Mouse (Mus musculus) right cerebral cortex, postnatal 25 days (tissue): ENCODE data around the gene Ntng1.

Experiments used
- DNase-seq: peaks from one replicate; pipeline ENCODE4 v3.0.0; 2022

The Ntng1 gene

DNA sequence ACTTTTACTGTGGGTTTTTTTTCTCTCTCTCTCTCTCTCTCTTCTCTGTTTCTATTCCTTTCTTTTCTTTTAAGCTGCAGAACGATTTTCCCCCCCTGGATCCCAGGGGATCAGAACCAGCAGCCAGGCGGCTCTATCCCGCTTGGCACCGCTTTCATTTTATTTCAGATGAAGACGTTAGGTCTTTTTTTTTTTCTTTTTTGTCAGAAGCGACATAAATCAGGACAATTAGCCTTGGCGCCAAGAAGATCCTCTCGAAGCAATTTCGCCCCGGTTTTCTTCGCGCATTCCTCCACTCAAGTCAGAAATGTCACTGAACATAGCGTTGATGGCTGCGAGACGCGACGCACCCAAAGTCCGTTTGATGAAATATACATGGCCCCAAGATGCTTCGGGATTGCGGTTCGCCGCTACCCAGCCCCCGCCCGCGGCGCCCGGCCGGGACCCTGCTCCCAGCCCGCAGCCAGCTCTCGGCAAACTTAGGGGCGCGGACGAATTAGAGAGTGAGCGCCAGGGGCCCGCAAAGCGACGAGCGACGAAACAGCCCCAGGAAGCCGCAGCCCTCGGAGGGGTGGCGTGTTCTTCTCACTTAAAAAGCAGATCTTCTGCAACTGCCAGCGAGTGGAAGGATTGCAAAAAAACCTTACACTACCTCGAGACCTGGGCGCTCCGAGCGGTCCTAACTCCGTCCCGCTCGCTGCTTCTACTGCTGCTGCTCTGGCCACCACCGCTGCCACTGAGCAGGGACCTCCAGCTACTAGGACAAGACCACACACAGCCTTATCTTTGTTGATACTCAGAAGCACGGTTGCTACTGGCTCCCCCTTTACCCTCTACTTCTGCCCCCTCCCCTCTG, at the start of gene Ntng1:
Ntng1 (minus strand) TSS at position 806 of the 856 bp plus-strand sequence.
- peak; percentile 51 for DNase-seq

DNA sequence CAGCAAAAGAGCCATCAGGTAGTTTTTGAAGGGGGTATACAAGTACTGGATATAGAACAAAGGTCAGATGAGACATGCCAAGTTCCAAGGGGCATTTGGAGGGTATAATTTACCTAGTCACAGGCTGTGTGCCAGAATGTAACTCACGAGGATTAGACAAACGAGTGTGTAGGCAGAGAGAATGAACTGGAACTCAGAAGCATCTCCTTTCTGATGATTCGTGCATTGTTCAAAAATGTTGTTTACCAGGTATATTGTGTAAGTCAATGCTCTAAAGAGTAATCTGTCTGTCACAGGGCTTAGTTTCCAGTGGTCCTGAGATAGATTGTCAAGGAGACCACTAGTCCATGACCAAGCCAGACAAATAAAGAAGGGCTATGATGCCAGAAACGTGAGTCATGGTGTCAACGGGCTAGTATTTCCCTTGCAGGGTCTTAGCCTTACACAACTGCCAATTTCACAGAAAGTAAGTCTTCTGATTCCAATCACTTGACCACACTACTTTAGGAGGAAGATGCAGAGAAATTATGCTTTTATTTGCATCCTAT, 43.7 kb upstream of the Ntng1 start:
- DNase-seq, result no peak

- no peak for DNase-seq
Measured at GRCm38 (mm10) chr3:110149089-110149488, 5.3 kb upstream of the Ntng1 start.

DNA sequence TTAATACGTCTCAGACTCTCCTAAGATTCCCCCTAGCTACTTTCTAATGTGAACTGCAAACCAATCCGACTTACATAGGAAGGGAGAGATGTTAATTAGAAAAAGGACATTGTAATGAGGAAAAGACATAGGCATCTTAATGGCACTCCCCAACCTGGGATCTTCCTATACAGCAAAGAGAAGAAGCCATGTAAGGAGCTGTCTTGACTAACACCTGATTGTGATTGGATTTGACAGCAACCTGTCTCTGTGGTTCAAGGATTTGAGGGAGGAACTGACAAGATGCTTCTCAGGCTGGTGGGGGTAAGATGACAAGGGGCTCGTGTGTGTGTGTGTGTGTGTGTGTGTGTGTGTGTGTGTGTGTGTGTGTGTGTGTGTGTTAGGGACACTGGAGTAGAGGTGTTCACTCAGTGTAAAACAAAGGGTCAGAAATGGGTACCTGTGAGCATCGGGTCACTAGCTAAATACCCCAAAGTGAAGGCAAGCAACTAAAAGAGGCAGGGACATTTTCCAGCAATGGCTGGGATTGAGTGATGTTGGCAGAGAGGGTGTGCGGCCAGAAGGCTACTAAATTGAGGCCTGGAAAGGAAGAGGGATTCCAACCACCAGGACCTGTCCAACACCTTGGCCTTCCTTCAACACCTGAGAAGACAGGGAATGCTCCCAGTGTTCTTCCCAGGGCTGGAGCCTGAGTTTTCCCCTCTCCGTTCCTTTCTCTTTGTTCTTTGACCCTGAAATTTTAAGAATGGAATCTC, 667 bp upstream of the Ntng1 start:
- DNase-seq, result no peak

GRCm38 (mm10) chr3:110142314-110143205, 1.3 kb downstream of the Ntng1 start:
- peak; percentile 52 for DNase-seq

- DNase-seq, result no peak
Measured at GRCm38 (mm10) chr3:110141351-110142302, 2.2 kb downstream of the Ntng1 start.

DNA sequence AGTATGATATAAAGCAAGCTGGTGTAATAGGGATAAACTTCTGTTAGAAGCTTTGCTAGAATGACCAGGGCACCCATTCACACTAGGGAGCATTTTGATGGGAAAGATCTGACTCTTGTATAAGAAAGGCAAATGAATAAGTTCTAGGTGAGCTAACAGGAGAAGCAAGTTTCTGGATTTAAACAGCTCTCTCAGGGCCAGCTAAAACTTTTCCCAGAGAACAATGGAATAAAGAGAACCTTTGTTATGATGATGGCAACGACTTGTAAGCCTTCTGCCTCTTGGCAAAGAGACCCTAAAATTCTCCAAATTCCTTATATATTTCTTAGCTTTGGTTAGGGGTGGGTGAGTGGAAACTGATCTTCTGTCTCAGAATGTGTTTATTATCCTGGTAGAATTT, 7.7 kb downstream of the Ntng1 start:
- DNase-seq, result no peak

DNA sequence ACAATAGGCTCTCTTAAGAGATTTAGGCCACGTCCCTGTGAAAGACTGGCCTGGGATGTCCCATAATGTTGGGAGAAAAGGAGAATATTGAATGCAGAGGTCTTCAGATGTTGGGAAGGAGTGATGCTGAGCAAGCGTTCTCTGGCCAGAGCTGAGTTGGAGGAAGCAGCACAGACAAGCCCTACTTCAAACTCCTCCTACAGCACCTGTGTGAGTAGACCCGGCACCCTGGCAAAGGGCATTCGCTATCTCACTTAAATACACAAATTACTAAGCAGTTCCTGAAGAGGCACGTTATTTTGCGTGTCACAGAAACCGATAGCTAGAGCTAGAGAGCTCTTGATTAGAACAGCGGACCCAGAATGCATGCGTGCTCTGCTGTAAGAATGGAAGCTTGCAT, 10.7 kb downstream of the Ntng1 start:
- DNase-seq, result no peak

- DNase-seq, result no peak
Measured at GRCm38 (mm10) chr3:110132289-110132688, 11.5 kb downstream of the Ntng1 start.

GRCm38 (mm10) chr3:110131043-110131891, 12.5 kb downstream of the Ntng1 start:
- DNase-seq, result no peak

- DNase-seq, result no peak
Measured at GRCm38 (mm10) chr3:110129607-110130006, 14.2 kb downstream of the Ntng1 start.

DNA sequence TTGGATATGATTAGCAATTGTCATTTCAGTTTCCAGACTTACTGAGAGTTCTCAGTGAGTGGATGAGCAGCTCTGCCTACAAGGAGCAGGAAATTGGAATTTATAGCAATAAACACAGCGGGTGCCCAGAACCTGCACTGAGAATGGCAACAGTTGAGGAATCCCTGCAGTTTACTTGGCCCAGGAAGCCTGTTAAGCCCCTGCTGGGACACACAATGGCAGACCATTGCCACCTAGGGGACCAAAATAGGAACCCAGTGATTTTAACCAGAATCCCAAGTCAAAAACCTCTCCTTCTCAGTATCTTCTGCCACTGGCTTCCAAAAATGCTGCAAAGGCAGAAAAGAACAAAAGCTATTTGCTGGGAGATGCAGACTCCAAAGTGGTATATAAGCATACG, 37.8 kb downstream of the Ntng1 start:
- no peak for DNase-seq

DNA sequence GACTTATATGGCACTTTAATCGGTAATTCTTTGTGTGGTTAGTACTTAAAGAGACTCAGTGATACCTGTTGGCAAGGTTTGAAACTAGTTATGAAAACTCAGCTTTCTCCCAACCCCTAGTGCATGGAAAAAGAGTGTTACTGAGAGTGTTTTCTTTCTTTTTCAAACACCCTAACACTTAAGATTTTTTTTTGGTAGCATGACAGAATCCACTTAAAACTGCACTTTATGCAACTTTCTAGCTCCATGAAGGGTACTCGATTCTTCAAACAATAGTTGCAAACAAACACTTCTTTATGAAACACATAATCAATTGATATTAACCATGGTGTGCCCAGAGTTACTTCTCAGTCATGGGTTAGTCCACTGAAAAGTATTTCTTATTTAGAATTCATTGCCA, 49.4 kb downstream of the Ntng1 start:
- DNase-seq, result no peak

DNA sequence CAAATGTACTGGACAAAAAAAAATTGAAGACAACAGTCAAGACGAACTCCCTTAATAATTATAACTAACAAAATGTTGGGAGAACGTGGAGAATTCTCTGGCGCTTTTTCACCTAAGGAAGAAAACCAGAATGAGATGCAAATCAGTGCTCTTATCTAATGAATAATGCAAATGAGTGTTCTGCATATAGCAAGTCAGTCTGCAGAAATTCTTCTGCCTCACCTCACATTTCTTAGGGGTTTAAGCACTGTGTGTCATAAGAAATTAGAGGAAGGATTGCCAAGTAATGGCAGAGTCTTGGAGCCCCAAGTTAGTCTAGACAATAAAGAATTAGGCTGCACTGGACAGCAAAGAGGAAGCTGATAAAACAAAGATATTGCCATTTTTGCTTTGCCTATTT, 49.8 kb downstream of the Ntng1 start:
- no peak for DNase-seq

DNA sequence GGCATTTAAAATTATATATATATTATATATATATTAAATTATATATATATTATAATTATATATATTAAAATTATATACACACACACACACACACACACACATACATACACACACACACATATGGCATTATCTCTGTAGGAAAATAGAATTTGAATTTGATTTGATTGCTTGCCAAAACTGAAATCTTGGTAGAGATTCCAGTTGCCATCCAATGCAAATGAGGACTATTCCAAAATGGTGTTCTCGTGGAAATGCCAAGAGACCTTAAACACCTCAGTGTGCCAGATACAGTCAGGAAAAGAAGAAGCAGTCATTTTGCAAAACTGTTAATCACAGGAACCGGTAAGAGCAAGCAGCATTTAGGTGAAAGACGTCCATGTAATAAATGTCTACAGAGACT, 51.3 kb downstream of the Ntng1 start:
- DNase-seq, result no peak

DNA sequence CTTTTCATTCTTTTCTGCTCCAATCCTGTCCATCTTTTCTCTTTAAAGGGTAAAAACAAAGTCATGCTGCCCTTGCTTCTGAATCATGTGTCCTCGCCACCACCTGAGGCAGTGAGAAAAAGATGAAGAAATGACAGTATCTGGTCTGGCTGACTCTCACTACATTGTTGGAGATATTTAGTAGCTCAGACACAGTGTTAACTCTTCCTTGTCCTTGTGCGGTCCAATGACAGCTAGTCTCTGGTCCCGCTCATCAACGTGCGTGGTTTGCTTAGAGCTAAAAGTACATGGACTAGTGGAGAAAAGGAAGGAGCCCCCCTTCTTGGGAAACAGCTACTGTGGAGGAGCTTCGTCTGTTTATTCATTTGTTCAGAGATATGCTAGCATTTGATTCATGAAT, 56.6 kb downstream of the Ntng1 start:
- DNase-seq, result no peak

DNA sequence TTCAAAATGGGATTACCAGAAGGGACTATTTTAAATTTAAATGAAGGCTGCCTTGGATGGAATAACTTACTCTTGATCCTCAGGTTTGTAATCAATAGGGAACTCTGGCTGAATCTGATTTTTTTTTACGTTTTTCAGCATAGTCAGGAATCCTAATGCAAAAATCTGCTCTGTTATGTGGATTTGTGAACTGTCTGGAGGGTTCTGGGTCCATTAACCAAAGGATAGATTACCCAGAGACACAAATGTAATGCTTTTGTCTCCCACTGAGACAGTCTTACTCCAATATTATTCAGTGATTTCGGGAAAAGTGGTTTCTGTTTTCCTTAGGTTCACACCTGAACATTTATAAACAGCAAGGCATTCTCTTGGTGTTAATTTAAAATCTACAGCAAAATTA, 58.5 kb downstream of the Ntng1 start:
- no peak for DNase-seq

DNA sequence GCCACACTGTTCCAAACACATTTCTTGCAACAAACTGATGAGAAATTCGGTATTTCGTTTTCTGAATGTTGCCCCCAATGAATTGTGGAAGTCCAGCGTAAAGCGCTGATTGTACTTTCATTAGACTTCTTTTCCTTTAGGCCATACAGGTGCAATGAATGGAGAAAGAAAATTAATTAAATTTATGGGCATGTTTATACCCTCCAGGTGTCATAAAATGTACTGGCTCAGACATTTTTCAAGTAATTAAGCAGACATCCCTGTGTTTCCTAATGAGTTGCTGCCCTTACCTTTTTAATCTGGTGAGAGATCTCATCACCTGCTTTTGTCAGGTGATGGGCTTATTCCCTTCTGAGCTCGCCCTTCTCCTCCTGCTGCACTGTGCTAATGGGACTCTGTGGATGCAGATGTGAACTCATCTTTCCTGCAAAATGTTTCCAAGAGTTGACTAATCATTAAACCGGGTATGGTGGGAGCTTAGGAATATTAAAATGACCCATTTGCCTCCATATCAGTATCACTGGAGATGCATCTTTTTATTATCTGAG, 79.0 kb downstream of the Ntng1 start:
- no peak for DNase-seq

GRCm38 (mm10) chr3:110055915-110056314, 87.9 kb downstream of the Ntng1 start:
- DNase-seq, result peak; percentile 28

DNA sequence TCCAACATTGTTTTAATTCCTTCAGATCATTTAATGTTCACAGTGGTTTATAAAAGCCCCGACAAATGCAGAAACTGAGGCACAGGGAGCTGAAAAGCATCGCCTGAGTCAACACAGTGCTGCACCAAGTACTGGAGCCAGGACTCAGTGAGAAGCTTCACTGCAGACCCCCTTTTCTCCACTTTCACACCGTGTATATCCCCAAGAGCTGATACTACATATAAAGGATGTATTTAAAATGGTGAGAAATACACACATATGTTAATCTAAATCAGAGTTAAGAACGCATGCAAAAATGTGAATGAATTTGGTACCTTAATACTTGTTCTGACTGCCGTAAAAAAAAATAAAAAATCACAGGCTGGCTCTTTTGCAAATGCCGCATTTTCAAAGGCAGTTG, 88.4 kb downstream of the Ntng1 start:
- DNase-seq, result no peak
